8 mouse cellular contexts compared by ENCODE assay signal in the genomic region with DNA sequence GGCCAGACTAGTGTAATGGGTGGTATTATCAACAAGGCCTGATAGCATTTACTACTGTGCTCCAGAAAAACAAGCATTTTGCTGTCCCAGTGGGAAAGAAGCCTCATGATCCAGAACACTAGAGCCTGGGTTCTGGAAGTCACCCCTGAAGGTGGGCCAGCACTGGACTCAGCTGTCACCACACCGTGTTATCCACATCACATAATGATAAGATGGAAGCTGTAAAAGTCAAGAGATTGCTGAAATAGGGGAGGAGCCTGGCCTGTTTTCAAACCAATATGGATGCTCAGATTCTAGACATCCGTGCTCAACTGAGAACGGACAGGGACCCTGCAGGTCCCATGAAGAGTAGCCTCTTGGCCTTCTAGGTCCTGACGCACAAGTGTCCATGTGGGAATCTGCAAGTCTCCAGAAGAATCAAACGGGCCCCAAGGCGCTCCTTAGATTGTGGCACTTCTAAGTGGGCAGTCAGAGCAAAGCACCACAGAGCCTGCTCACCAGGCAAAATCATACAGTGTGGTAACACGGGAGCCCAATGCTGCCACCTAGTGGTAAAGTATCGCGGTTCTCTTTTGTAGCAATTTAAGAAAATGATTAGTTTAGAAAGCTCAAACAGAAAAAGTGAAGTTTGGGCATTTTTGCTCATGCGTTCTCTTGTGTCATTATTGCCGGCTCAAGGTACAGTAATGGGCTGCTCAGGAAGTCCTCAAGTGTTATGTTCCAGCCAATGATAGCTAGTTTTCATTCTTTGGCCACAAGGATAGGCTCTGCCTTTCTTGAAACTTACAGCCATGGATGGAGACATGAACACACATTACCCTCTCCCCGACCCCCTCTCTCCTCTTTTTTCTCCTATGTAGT. TPM values are rescaled to one million over a fixed set of nuclear protein-coding genes. Genes with fewer than 3 reads are reported as not detected.
DNase-seq lines count a peak whose midpoint lies in the region; ATAC-seq and TF ChIP-seq lines count a peak whose summit lies in the region.

No protein-coding gene starts in this region.

- no peak overlapping the region for H3K27ac ChIP-seq in cortical plate, adult 2 months (ENCODE audit: insufficient read depth, low read length)
- H3K27ac ChIP-seq in intestine, embryonic 15.5 days: no peak overlapping the region
- H3K27ac ChIP-seq in midbrain, embryonic 13.5 days: no peak overlapping the region

- peak; percentile 87 for TF ChIP-seq CTCF in cortical plate, adult 2 months (IDR thresholded peaks at IDR 0.05; ENCODE audit: extremely low read depth, insufficient read depth, low read length)

- H3K27me3 ChIP-seq in intestine, embryonic 15.5 days (replicated peaks): no peaks in the 10 kb centered on the region
- H3K27me3 ChIP-seq in midbrain, embryonic 13.5 days: no peaks in the 10 kb centered on the region

- no peak overlapping the region for H3K9ac ChIP-seq in intestine, embryonic 15.5 days
- no peak overlapping the region for H3K9ac ChIP-seq in midbrain, embryonic 13.5 days (replicated peaks)

- no peaks in the 10 kb centered on the region for H3K4me1 ChIP-seq in cortical plate, adult 2 months (ENCODE audit: control insufficient read depth, insufficient read depth, low read length)
- H3K4me1 ChIP-seq in intestine, embryonic 15.5 days (replicated peaks): peaks cover 5% of the 10 kb centered on the region; the same call in 1 of the 2 replicates
- 0 out of 2 replicates have a peak, but pooled peaks cover under 1% of the 10 kb centered on the region for H3K4me1 ChIP-seq in midbrain, embryonic 13.5 days (replicated peaks)

- DNase-seq in urinary bladder, postnatal 14 days (ENCODE audit: low spot score): peak; percentile 81
- DNase-seq in urinary bladder, postnatal 10 days (ENCODE audit: low spot score): no peak
- DNase-seq in gastrocnemius, adult 8-10 months (ENCODE audit: low spot score in 2 of 2): peak; percentile 41 to 48
- peak; percentile 90 to 91 for DNase-seq in left cerebral cortex, postnatal 14 days (ENCODE audit: low spot score in 2 of 2)
- peak; percentile 32 to 39 for DNase-seq in spleen, postnatal 36 days (ENCODE audit: low spot score in 2 of 2)

- no peak overlapping the region for H3K4me3 ChIP-seq in cortical plate, adult 2 months (ENCODE audit: insufficient read depth, low read length)
- H3K4me3 ChIP-seq in intestine, embryonic 15.5 days (replicated peaks): no peak overlapping the region
- H3K4me3 ChIP-seq in midbrain, embryonic 13.5 days (replicated peaks): no peak overlapping the region

- 0 out of 2 replicates have a peak overlapping the region, but pooled peaks have one; percentile 17 for H3K4me2 ChIP-seq in intestine, embryonic 15.5 days (replicated peaks)
- no peak overlapping the region; the same call in 1 of the 2 replicates for H3K4me2 ChIP-seq in midbrain, embryonic 13.5 days (replicated peaks)

- WGBS in intestine, embryonic 15.5 days: 25% methylated on average over 12 of the region's 12 CpGs
- WGBS in midbrain, embryonic 13.5 days: 31% methylated on average over 12 of the region's 12 CpGs

- no peaks in the 10 kb centered on the region for H3K9me3 ChIP-seq in intestine, embryonic 15.5 days
- H3K9me3 ChIP-seq in midbrain, embryonic 13.5 days: no peaks in the 10 kb centered on the region

- no peak for TF ChIP-seq POLR2A in cortical plate, adult 2 months (IDR thresholded peaks at IDR 0.05; ENCODE audit: extremely low read depth, insufficient read depth, low read length)

- intact Hi-C loops in left cerebral cortex, postnatal 14 days (cut with DNase I): loop anchor here (1.0 kb wide), 1 partner anchor 93 kb away; no protein-coding TSS in a partner anchor

- H3K36me3 ChIP-seq in intestine, embryonic 15.5 days: no peaks in the 10 kb centered on the region
- H3K36me3 ChIP-seq in midbrain, embryonic 13.5 days: no peaks in the 10 kb centered on the region

- ATAC-seq in intestine, embryonic 15.5 days: peak; percentile 78
- ATAC-seq in midbrain, embryonic 13.5 days: peak; percentile 77

RNA-seq across cellular contexts. Expression of a gene that starts 32.9 kb away (rescaled TPM):
- polyA plus RNA-seq in cortical plate, adult 2 months (2012; rRNA removed): 1.6 and 2.2 TPM in 2 replicates
- total RNA-seq in gastrocnemius, adult 8-10 months (2022): not detected
- polyA plus RNA-seq in intestine, embryonic 15.5 days (2015; fragmentation: Nextera tagmentation; extraction: Ambion mirVana): not detected in 2 replicates
- 1 to 10 TPM in 1 of 2 experiments, under 1 TPM in 1; 0.81 to 1.7 TPM for total RNA-seq in left cerebral cortex, postnatal 14 days (2021)
- polyA plus RNA-seq in midbrain, embryonic 13.5 days (2015; fragmentation: Nextera tagmentation; extraction: Ambion mirVana): not detected in 2 replicates

RNA-seq across cellular contexts. Expression of a gene that starts 57.4 kb away (rescaled TPM):
- 155 and 162 TPM in 2 replicates for polyA plus RNA-seq in cortical plate, adult 2 months (2012; rRNA removed)
- total RNA-seq in gastrocnemius, adult 8-10 months (2022): under 1 TPM in 1 of 4 experiments, not detected in 3; 0.09 TPM
- not detected in 2 replicates for polyA plus RNA-seq in intestine, embryonic 15.5 days (2015; fragmentation: Nextera tagmentation; extraction: Ambion mirVana)
- 100 to 1,000 TPM; 100 to 105 TPM for total RNA-seq in left cerebral cortex, postnatal 14 days (2021)
- 5.7 and 8.1 TPM in 2 replicates for polyA plus RNA-seq in midbrain, embryonic 13.5 days (2015; fragmentation: Nextera tagmentation; extraction: Ambion mirVana)

RNA-seq across cellular contexts. Expression of a gene that starts 59.4 kb away (rescaled TPM):
- polyA plus RNA-seq in cortical plate, adult 2 months (2012; rRNA removed): 14.2 and 16.7 TPM in 2 replicates
- total RNA-seq in gastrocnemius, adult 8-10 months (2022): 10 to 100 TPM; 19.5 to 42.9 (median 25.7) TPM
- polyA plus RNA-seq in intestine, embryonic 15.5 days (2015; fragmentation: Nextera tagmentation; extraction: Ambion mirVana): 53.8 and 54.5 TPM in 2 replicates
- 10 to 100 TPM; 37.3 to 40.4 TPM for total RNA-seq in left cerebral cortex, postnatal 14 days (2021)
- 42.0 and 47.6 TPM in 2 replicates for polyA plus RNA-seq in midbrain, embryonic 13.5 days (2015; fragmentation: Nextera tagmentation; extraction: Ambion mirVana)

Comparison
In these comparisons a context has a peak if more than half of its experiments do, and no peak if none do; other contexts are left out.
1. RNA of a gene that starts 57.4 kb away (polyA plus RNA-seq): 155 to 162 TPM in cortical plate, adult 2 months; 5.7 to 8.1 TPM in midbrain, embryonic 13.5 days and not detected in intestine, embryonic 15.5 days; every median in the first group is over 10 times any median in the second.